Mouse (Mus musculus): ENCODE measurements around the gene Col23a1. TPM values are rescaled to one million over a fixed set of nuclear protein-coding genes. Genes with fewer than 3 reads are reported as not detected.
"Not testable (repeated sequence)": the region's sequence is repeated elsewhere in the genome, so short reads cannot be mapped to it uniquely, and the experiment has no call there.

The Col23a1 gene
- polyA plus RNA-seq, 1 experiment from 2014 or later, result 4.0 TPM

GRCm38 (mm10) chr11:51616113-51616512 lies 326.4 kb downstream of the Col23a1 start:
- H3K9me3 ChIP-seq (replicated peaks; ENCODE audit: control insufficient read depth, low read length); H3K27me3 ChIP-seq (ENCODE audit: control insufficient read depth, insufficient read depth, low read length); ATAC-seq (replicated peaks; ENCODE audit: extremely low read depth, insufficient read depth, low FRiP score); H3K36me3 ChIP-seq (ENCODE audit: control insufficient read depth, insufficient read depth): not testable (repeated sequence)
- H3K4me3 ChIP-seq (ENCODE audit: low read length), result peak overlapping the region; percentile 44
- peak overlapping the region; percentile 72 for H3K9ac ChIP-seq (ENCODE audit: low read length)
- peaks cover 20% of the 10 kb centered on the region for H3K4me1 ChIP-seq (ENCODE audit: control insufficient read depth, insufficient read depth, low read length)
- H3K27ac ChIP-seq (ENCODE audit: low read length), result peak overlapping the region; percentile 86
- peak overlapping the region; percentile 73 for H3K4me2 ChIP-seq (ENCODE audit: low read depth, low read length)
- 93% methylated on average over 7 of the region's 7 CpGs for WGBS

- ATAC-seq (replicated peaks; ENCODE audit: extremely low read depth, insufficient read depth, low FRiP score), result no peak
- under 1% methylated on average over 4 of the region's 4 CpGs for WGBS
These were observed 328.0 kb downstream of the Col23a1 start for GRCm38 (mm10) chr11:51617693-51618092.

GRCm38 (mm10) chr11:51618894-51619408 lies 329.2 kb downstream of the Col23a1 start:
- H3K9me3 ChIP-seq (replicated peaks; ENCODE audit: control insufficient read depth, low read length), result no peaks in the 10 kb centered on the region
- H3K27ac ChIP-seq (ENCODE audit: low read length), result peak overlapping the region; percentile 12; the same call in 1 of the 2 replicates
- peak overlapping the region; percentile 81 for H3K9ac ChIP-seq (ENCODE audit: low read length)
- 53% methylated on average over 8 of the region's 8 CpGs for WGBS
- H3K27me3 ChIP-seq (ENCODE audit: control insufficient read depth, insufficient read depth, low read length), result no peaks in the 10 kb centered on the region
- peaks cover 17% of the 10 kb centered on the region for H3K36me3 ChIP-seq (ENCODE audit: control insufficient read depth, insufficient read depth)
- H3K4me3 ChIP-seq (ENCODE audit: low read length), result peak overlapping the region; percentile 95
- ATAC-seq (replicated peaks; ENCODE audit: extremely low read depth, insufficient read depth, low FRiP score), result no peak; the same call in 1 of the 2 replicates
- peak overlapping the region; percentile 92 for H3K4me2 ChIP-seq (ENCODE audit: low read depth, low read length)
- H3K4me1 ChIP-seq (ENCODE audit: control insufficient read depth, insufficient read depth, low read length), result peaks cover 23% of the 10 kb centered on the region

More at GRCm38 (mm10) chr11:51617693-51618092, 328.0 kb downstream of the Col23a1 start:
- Histone ChIP-seq H3K9me3 (replicated peaks; ENCODE audit: control insufficient read depth, low read length) (no peaks in the 10 kb centered on the region), H3K27me3 (ENCODE audit: control insufficient read depth, insufficient read depth, low read length) (no peaks in the 10 kb centered on the region), H3K4me1 (ENCODE audit: control insufficient read depth, insufficient read depth, low read length) (peaks cover 23% of the 10 kb centered on the region), H3K4me3 (ENCODE audit: low read length) (no peak overlapping the region), H3K27ac (ENCODE audit: low read length) (no peak overlapping the region), H3K4me2 (ENCODE audit: low read depth, low read length) (no peak overlapping the region), H3K9ac (ENCODE audit: low read length) (no peak overlapping the region), H3K36me3 (ENCODE audit: control insufficient read depth, insufficient read depth) (peaks cover 5% of the 10 kb centered on the region)

DNA sequence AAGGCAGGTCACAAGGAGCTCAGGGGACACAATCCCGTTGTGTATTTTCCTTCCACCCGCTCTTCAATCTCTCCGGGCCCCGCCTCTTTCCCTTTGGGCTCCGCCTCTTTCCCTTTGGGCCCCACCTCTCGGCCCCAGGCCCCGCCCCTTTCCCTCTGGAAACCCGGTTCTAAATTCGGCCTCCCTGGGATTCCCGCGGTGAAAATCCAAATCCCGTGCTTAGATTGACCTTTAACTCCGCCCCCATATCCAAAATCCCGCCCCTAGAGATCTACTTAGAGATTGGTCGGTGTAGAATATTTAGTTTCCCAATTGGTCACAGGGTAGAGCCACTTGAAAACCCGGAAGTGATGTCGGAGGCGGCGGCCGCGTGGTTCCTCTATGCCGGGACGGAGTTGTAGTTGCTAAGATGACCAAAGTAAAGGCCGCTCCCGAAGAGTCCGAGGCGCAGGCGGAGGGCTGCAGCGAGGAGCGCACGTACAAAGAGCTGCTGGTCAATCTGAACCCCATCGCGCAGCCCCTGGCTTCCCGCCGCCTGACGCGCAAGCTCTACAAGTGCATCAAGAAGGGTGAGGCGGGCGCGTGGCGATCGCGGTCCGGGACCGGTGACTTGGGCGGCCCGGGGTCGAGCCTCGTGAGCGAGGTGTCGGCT lies 329.8 kb downstream of the Col23a1 start, which contains the start of gene Nhp2:
TSS of gene Nhp2 (plus strand) at position 327 of the 652 bp plus-strand sequence.
- peaks cover 23% of the 10 kb centered on the region for H3K36me3 ChIP-seq (ENCODE audit: control insufficient read depth, insufficient read depth)
- H3K27me3 ChIP-seq (ENCODE audit: control insufficient read depth, insufficient read depth, low read length), result no peaks in the 10 kb centered on the region
- ATAC-seq (replicated peaks; ENCODE audit: extremely low read depth, insufficient read depth, low FRiP score), result peak; percentile 90
- peak within 1 kb of the TSS; percentile 54 for H3K27ac ChIP-seq (ENCODE audit: low read length)
- H3K4me3 ChIP-seq (ENCODE audit: low read length), result peak within 1 kb of the TSS; percentile 95
- peak within 1 kb of the TSS; percentile 81 for H3K9ac ChIP-seq (ENCODE audit: low read length)
- no peaks in the 10 kb centered on the region for H3K9me3 ChIP-seq (replicated peaks; ENCODE audit: control insufficient read depth, low read length)
- peak within 1 kb of the TSS; percentile 92 for H3K4me2 ChIP-seq (ENCODE audit: low read depth, low read length)
- peaks cover 22% of the 10 kb centered on the region for H3K4me1 ChIP-seq (ENCODE audit: control insufficient read depth, insufficient read depth, low read length)
- WGBS, result under 1% methylated on average over 51 of the region's 51 CpGs

GRCm38 (mm10) chr11:51620084-51620483 lies 330.4 kb downstream of the Col23a1 start:
- Histone ChIP-seq H3K27me3 (ENCODE audit: control insufficient read depth, insufficient read depth, low read length) (no peaks in the 10 kb centered on the region), H3K9me3 (replicated peaks; ENCODE audit: control insufficient read depth, low read length) (no peaks in the 10 kb centered on the region), H3K27ac (ENCODE audit: low read length) (peak overlapping the region; percentile 54; the same call in 1 of the 2 replicates), H3K4me2 (ENCODE audit: low read depth, low read length) (peak overlapping the region; percentile 92), H3K4me1 (ENCODE audit: control insufficient read depth, insufficient read depth, low read length) (peaks cover 20% of the 10 kb centered on the region), H3K9ac (ENCODE audit: low read length) (peak overlapping the region; percentile 81), H3K4me3 (ENCODE audit: low read length) (peak overlapping the region; percentile 95), H3K36me3 (ENCODE audit: control insufficient read depth, insufficient read depth) (peaks cover 29% of the 10 kb centered on the region)
- ATAC-seq (replicated peaks; ENCODE audit: extremely low read depth, insufficient read depth, low FRiP score), result no peak
- WGBS, result under 1% methylated on average over 11 of the region's 11 CpGs

- no peaks in the 10 kb centered on the region for H3K9me3 ChIP-seq (replicated peaks; ENCODE audit: control insufficient read depth, low read length)
- H3K4me3 ChIP-seq (ENCODE audit: low read length), result no peak overlapping the region
- ATAC-seq (replicated peaks; ENCODE audit: extremely low read depth, insufficient read depth, low FRiP score), result no peak
- H3K9ac ChIP-seq (ENCODE audit: low read length), result no peak overlapping the region
- 87% methylated on average over 2 of the region's 2 CpGs for WGBS
- H3K4me2 ChIP-seq (ENCODE audit: low read depth, low read length), result no peak overlapping the region
- no peak overlapping the region for H3K27ac ChIP-seq (ENCODE audit: low read length)
- H3K27me3 ChIP-seq (ENCODE audit: control insufficient read depth, insufficient read depth, low read length), result no peaks in the 10 kb centered on the region
- peaks cover 37% of the 10 kb centered on the region for H3K36me3 ChIP-seq (ENCODE audit: control insufficient read depth, insufficient read depth)
- peaks cover 14% of the 10 kb centered on the region for H3K4me1 ChIP-seq (ENCODE audit: control insufficient read depth, insufficient read depth, low read length)
These were observed 332.1 kb downstream of the Col23a1 start for GRCm38 (mm10) chr11:51621776-51622175.

GRCm38 (mm10) chr11:51622971-51623491 lies 333.3 kb downstream of the Col23a1 start:
- ATAC-seq (replicated peaks; ENCODE audit: extremely low read depth, insufficient read depth, low FRiP score), result no peak
- peaks cover 44% of the 10 kb centered on the region for H3K36me3 ChIP-seq (ENCODE audit: control insufficient read depth, insufficient read depth)
- no peak overlapping the region for H3K4me2 ChIP-seq (ENCODE audit: low read depth, low read length)
- peaks cover 14% of the 10 kb centered on the region for H3K4me1 ChIP-seq (ENCODE audit: control insufficient read depth, insufficient read depth, low read length)
- WGBS, result 81% methylated on average over 7 of the region's 7 CpGs
- no peak overlapping the region for H3K9ac ChIP-seq (ENCODE audit: low read length)
- H3K27ac ChIP-seq (ENCODE audit: low read length), result no peak overlapping the region
- H3K27me3 ChIP-seq (ENCODE audit: control insufficient read depth, insufficient read depth, low read length), result no peaks in the 10 kb centered on the region
- H3K4me3 ChIP-seq (ENCODE audit: low read length), result no peak overlapping the region
- H3K9me3 ChIP-seq (replicated peaks; ENCODE audit: control insufficient read depth, low read length), result no peaks in the 10 kb centered on the region

DNA sequence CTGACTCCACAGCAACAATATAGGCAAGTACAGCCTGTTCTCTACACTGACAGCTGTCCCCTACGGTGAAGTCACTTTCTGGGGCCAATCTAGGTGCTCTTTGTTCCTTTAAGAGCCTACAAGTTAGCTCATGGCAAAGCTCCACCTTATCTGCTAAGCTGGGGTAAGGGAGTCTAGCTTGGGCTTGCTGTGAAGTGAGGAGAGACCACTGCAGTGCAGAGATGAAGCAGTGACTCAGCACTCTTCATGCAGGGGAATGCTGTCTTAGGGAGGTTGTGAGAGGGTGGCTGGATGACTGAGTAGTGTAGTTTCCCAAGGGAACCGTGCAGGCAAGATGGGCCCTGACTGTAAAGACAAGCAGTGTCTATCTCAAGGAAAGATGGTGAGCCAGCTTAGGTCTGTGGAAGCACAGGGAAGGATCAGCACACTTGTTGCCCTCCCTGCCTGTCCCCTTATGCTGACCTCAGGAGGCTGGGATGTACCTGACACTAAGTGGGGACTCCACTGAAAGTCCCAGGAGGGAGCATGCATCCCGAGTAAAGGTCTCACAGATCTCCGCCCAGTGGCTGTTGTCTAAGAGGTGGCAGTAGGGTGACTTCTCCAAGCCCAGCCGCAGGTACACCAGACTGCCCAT lies 335.6 kb downstream of the Col23a1 start:
- H3K36me3 ChIP-seq (ENCODE audit: control insufficient read depth, insufficient read depth), result peaks cover 47% of the 10 kb centered on the region
- H3K9ac ChIP-seq (ENCODE audit: low read length), result no peak overlapping the region
- 60% methylated on average over 5 of the region's 5 CpGs for WGBS
- ATAC-seq (replicated peaks; ENCODE audit: extremely low read depth, insufficient read depth, low FRiP score), result no peak
- peaks cover 13% of the 10 kb centered on the region for H3K4me1 ChIP-seq (ENCODE audit: control insufficient read depth, insufficient read depth, low read length)
- H3K4me2 ChIP-seq (ENCODE audit: low read depth, low read length), result no peak overlapping the region
- H3K27ac ChIP-seq (ENCODE audit: low read length), result no peak overlapping the region
- no peak overlapping the region for H3K4me3 ChIP-seq (ENCODE audit: low read length)
- H3K9me3 ChIP-seq (replicated peaks; ENCODE audit: control insufficient read depth, low read length), result no peaks in the 10 kb centered on the region
- no peaks in the 10 kb centered on the region for H3K27me3 ChIP-seq (ENCODE audit: control insufficient read depth, insufficient read depth, low read length)

GRCm38 (mm10) chr11:51627425-51627824 lies 337.7 kb downstream of the Col23a1 start:
- Histone ChIP-seq H3K9ac (ENCODE audit: low read length) (no peak overlapping the region), H3K4me2 (ENCODE audit: low read depth, low read length) (no peak overlapping the region), H3K9me3 (replicated peaks; ENCODE audit: control insufficient read depth, low read length) (no peaks in the 10 kb centered on the region), H3K4me1 (ENCODE audit: control insufficient read depth, insufficient read depth, low read length) (peaks cover 6% of the 10 kb centered on the region; the same call in 1 of the 2 replicates), H3K4me3 (ENCODE audit: low read length) (no peak overlapping the region), H3K27me3 (ENCODE audit: control insufficient read depth, insufficient read depth, low read length) (no peaks in the 10 kb centered on the region), H3K36me3 (ENCODE audit: control insufficient read depth, insufficient read depth) (peaks cover 45% of the 10 kb centered on the region), H3K27ac (ENCODE audit: low read length) (no peak overlapping the region)
- no peak for ATAC-seq (replicated peaks; ENCODE audit: extremely low read depth, insufficient read depth, low FRiP score)
- WGBS, result 93% methylated on average over 9 of the region's 9 CpGs
